Mouse (Mus musculus) embryonic facial prominence, embryonic 14.5 days (tissue): ENCODE measurements at regions not wholly inside any gene's neighbourhood (a gene's known extent, or its start where the extent isn't known, plus 50 kb on each side); places are given as distances from the start of the nearest gene placed in this dataset.

Source experiments
- ATAC-seq: fragments of 200-750 bp; cut with Nextera tagmentation; 2 replicates; pipeline ENCODE4 v1.8.0; 2017; ENCODE audit warnings: low read depth, moderate number of reproducible peaks, moderate TSS enrichment
- DNase-seq: peaks from one replicate; pipeline ENCODE4 v3.0.0-alpha.2; 2015; ENCODE audit warnings: low spot score
- H3K27ac ChIP-seq: fragments of 300-500 bp; sonication (generic); replicated peaks from 2 replicates; pipeline ENCODE4 v1.5.1; 2014; ENCODE audit warnings: low read depth, mild to moderate bottlenecking, low read length, moderate library complexity
- H3K27me3 ChIP-seq: fragments of 300-500 bp; sonication (generic); replicated peaks from 2 replicates; pipeline ENCODE4 v1.6.1; 2014; ENCODE audit warnings: low read length; ENCODE audit not compliant: control insufficient read depth, insufficient read depth
- H3K36me3 ChIP-seq: fragments of 300-500 bp; sonication (generic); 2 replicates; pipeline ENCODE4 v1.6.1; 2014; ENCODE audit warnings: low read length, mixed read lengths; ENCODE audit not compliant: control insufficient read depth, insufficient read depth
- H3K4me1 ChIP-seq: fragments of 300-500 bp; sonication (generic); 2 replicates; pipeline ENCODE4 v1.6.1; 2014; ENCODE audit warnings: antibody characterized with exemption, low read length; ENCODE audit not compliant: control insufficient read depth, insufficient read depth
- H3K4me2 ChIP-seq: fragments of 300-500 bp; sonication (generic); 2 replicates; pipeline ENCODE4 v1.6.1; 2014; ENCODE audit warnings: low read depth, mild to moderate bottlenecking, low read length, moderate library complexity, mixed read lengths
- H3K4me3 ChIP-seq: fragments of 300-500 bp; sonication (generic); 2 replicates; pipeline ENCODE4 v1.5.1; 2014; ENCODE audit warnings: low read depth, mild to moderate bottlenecking, low read length
- H3K9ac ChIP-seq: fragments of 300-500 bp; sonication (generic); 2 replicates; pipeline ENCODE4 v1.6.1; 2014; ENCODE audit warnings: low read depth, mild to moderate bottlenecking, low read length, moderate library complexity, mixed read lengths
- H3K9me3 ChIP-seq: fragments of 300-500 bp; sonication (generic); 2 replicates; pipeline ENCODE4 v1.6.1; 2016; ENCODE audit warnings: low read length; ENCODE audit not compliant: control insufficient read depth
- whole genome bisulfite sequencing: fragments of 180-500 bp; shearing (Covaris S2); extraction: QIAGEN DNeasy Blood & Tissue Kit; methylation state at CpG from one replicate; pipeline ENCODE4 v1.1.7; 2014; 5-methylcytosine and 5-hydroxymethylcytosine counted together

DNA sequence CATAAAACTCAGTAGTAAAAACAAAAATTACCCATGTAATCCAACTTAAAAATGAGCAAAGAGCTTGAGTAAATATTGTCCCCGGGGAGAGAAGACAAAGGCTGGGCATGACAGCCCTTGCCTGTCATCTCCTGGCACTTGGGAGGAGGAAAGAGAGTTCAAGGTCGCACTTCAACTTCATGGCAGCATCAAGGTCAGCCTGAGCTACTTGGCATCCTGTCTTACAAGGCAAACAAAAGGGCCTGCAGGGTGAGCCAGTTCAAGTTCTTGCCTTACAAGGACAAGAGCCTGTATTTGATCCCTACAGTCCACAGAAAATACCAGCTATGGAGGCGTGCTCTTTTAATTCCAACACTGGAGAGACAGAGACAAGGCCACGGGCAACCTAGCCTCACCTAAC is 67.1 kb upstream of the Phactr1 start:
- ATAC-seq = no peak
- Histone ChIP-seq H3K9ac (no peak overlapping the region), H3K36me3 (no peaks in the 10 kb centered on the region), H3K27ac (no peak overlapping the region), H3K27me3 (no peaks in the 10 kb centered on the region), H3K9me3 (no peaks in the 10 kb centered on the region), H3K4me2 (no peak overlapping the region), H3K4me1 (no peaks in the 10 kb centered on the region), H3K4me3 (no peak overlapping the region)
- DNase-seq = no peak
- 81% methylated on average over 4 of the region's 4 CpGs for WGBS

DNA sequence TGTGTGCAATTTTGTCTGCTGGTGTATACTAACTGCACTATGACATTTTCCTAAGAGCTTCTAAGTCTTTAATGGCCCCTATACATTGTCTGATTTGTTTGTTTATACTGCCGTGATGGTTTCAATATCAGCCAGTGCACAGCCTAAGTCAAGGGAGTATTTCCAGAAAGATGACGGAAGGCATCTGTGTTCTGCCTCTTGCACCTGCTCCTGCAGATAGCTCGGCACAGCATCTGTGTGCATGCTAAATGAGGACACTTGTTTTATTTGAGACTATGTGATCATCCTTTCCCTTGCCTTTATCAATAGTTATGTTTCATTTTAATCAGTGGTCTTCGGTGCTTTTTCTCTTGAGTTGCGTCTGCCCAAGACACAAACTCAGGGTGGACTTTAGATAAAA is 64.6 kb upstream of the Phactr1 start:
- H3K27me3 ChIP-seq = no peaks in the 10 kb centered on the region
- no peak for DNase-seq
- H3K9me3 ChIP-seq = no peaks in the 10 kb centered on the region
- H3K4me1 ChIP-seq = no peaks in the 10 kb centered on the region
- no peak overlapping the region for H3K4me3 ChIP-seq
- H3K27ac ChIP-seq = no peak overlapping the region
- no peaks in the 10 kb centered on the region for H3K36me3 ChIP-seq
- ATAC-seq = no peak
- 84% methylated on average over 5 of the region's 5 CpGs for WGBS
- H3K4me2 ChIP-seq = no peak overlapping the region
- H3K9ac ChIP-seq = no peak overlapping the region

DNA sequence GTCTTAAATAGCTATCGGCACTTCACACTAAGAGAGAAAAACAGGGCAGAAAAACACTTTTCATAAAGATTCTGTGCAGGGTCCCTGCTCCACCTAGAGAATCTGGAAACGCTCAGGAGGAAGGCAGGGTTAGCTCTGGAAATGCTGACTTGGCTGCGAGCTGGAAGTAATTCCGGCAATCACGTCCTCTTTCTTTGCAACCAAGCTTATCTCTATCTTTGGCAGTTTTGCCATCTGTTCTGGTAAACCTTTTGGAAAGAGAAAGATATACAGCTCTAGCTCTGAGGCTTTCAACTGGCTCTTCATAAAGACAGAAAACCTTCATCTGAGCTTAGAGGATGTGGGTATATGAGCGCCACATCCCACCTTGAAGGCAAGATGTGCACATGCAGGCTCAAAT is 63.2 kb upstream of the Phactr1 start:
- no peak for ATAC-seq
- Histone ChIP-seq H3K9ac (no peak overlapping the region), H3K4me2 (no peak overlapping the region), H3K27me3 (no peaks in the 10 kb centered on the region), H3K36me3 (no peaks in the 10 kb centered on the region), H3K4me3 (no peak overlapping the region), H3K4me1 (no peaks in the 10 kb centered on the region), H3K9me3 (no peaks in the 10 kb centered on the region), H3K27ac (no peak overlapping the region)
- WGBS = 83% methylated on average over 6 of the region's 6 CpGs
- DNase-seq = no peak

DNA sequence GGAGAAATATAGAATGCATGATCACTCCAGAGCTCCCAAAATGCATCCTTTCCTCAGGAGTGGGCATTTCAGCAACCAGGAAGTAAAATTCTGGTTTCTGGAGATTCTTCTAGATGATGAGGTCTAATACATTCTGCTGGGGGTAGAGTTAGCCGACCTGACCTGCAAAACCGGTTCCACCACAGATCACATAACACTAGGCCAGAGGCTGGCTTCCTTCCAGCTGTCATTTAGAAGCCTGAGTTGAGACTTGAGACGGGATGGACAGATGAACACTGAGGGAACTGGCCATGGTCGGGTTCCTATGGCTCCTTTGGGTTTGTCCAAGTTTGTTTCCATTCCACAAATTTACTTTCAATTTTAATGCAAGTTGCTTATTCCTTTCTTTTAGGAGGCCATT is 62.6 kb upstream of the Phactr1 start:
- WGBS = 40% methylated on average over 4 of the region's 4 CpGs
- peak; percentile 71 for DNase-seq
- H3K27ac ChIP-seq = no peak overlapping the region

DNA sequence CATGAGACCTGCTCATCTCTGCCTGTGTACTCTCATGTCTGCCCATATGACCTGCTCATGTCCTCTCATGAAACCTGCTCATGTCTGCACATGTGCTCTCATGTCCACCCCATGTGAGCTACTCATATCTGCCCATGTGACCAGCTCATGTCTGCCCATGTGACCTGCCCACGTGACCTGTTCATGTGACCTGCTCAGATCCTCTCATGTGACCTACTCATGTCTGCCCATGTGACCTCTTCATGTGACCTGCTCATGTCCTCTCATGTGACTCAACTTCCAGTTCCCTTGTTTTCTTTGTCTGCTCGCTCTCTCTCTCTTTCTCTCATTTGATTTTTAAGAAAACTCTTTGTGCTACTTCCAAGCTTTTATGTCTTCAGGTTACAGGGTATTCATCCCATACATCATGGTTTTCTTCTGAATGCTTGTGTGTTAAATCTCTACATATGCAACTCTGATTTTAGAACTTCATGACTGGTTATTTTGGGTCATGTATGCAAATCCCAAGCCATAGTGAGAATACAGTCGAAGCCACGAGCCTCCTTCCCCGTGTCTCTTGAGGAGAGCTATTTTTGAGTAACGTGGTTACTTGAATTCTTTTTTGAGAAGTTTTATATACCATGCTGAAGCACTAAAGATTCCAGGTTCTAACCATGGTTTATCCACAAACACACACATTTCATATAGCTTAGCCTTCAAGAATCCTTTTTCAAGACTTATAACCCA is 60.7 kb upstream of the Phactr1 start:
- no peak for ATAC-seq
- 91% methylated on average over 6 of the region's 6 CpGs for WGBS

More for the DNA sequence above, 62.6 kb upstream of the Phactr1 start:
- H3K4me2 ChIP-seq = no peak overlapping the region
- no peaks in the 10 kb centered on the region for H3K9me3 ChIP-seq
- H3K4me3 ChIP-seq = no peak overlapping the region
- H3K4me1 ChIP-seq = no peaks in the 10 kb centered on the region
- H3K27me3 ChIP-seq = no peaks in the 10 kb centered on the region
- H3K36me3 ChIP-seq = no peaks in the 10 kb centered on the region
- ATAC-seq = peak; percentile 60; the same call in 1 of the 2 replicates
- no peak overlapping the region for H3K9ac ChIP-seq

DNA sequence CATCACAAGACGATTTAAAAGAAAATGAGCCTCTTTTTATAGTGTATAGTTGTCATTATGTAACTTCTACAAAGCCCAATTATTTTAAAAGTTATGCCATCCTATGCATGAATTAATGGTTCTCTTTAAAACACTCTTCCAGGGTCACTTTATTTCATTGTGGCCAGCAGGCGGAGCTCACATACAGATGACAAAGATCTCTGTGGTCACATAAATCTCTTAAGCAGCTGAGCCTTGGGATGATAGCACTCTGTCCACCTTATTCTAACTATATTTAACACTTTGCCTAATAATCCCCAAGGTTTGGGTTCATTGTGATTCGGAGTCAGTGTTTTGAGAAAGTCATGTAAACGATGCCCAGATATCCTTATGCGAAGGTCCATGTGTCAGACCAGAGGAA is 56.9 kb upstream of the Phactr1 start:
- Histone ChIP-seq H3K27me3 (no peaks in the 10 kb centered on the region), H3K4me2 (no peak overlapping the region), H3K27ac (no peak overlapping the region), H3K4me3 (no peak overlapping the region), H3K9me3 (no peaks in the 10 kb centered on the region), H3K36me3 (no peaks in the 10 kb centered on the region), H3K4me1 (no peaks in the 10 kb centered on the region), H3K9ac (no peak overlapping the region)
- DNase-seq = peak; percentile 39
- ATAC-seq = no peak
- WGBS = 49% methylated on average over 5 of the region's 5 CpGs

More for the DNA sequence above, 60.7 kb upstream of the Phactr1 start:
- Histone ChIP-seq H3K27me3 (no peaks in the 10 kb centered on the region), H3K9me3 (no peaks in the 10 kb centered on the region), H3K9ac (no peak overlapping the region), H3K4me2 (no peak overlapping the region), H3K36me3 (no peaks in the 10 kb centered on the region), H3K4me3 (no peak overlapping the region), H3K4me1 (no peaks in the 10 kb centered on the region), H3K27ac (no peak overlapping the region)
- DNase-seq = no peak
